Mouse (Mus musculus) kidney, adult 8-10 months (tissue): ENCODE measurements around the gene Wdr31.
A peak's percentile ranks its signal among the peaks of the same experiment; 100 is the strongest.
"Not testable (repeated sequence)": the region's sequence is repeated elsewhere in the genome, so short reads cannot be mapped to it uniquely, and the experiment has no call there.

Source experiments
- DNase-seq, 2 experiments: peaks; one replicate each; pipeline ENCODE4 v3.0.0; 2022

Wdr31 gene

GRCm38 (mm10) chr4:62495946-62496345 lies 25.2 kb upstream of the Wdr31 start:
- DNase-seq: peak; percentile 87 to 90

GRCm38 (mm10) chr4:62494230-62494629 lies 23.5 kb upstream of the Wdr31 start:
- no peak for DNase-seq

- DNase-seq: no peak
Measured at GRCm38 (mm10) chr4:62492682-62493081, 22.0 kb upstream of the Wdr31 start.

GRCm38 (mm10) chr4:62487914-62488313 lies 17.2 kb upstream of the Wdr31 start:
- no peak for DNase-seq

GRCm38 (mm10) chr4:62487172-62487571 lies 16.5 kb upstream of the Wdr31 start:
- no peak for DNase-seq

GRCm38 (mm10) chr4:62486162-62486696 lies 15.5 kb upstream of the Wdr31 start:
- no peak for DNase-seq

GRCm38 (mm10) chr4:62485450-62486161 lies 14.9 kb upstream of the Wdr31 start:
- no peak for DNase-seq

GRCm38 (mm10) chr4:62484928-62485327 lies 14.2 kb upstream of the Wdr31 start:
- DNase-seq: no peak

GRCm38 (mm10) chr4:62480709-62481605 lies 10.3 kb upstream of the Wdr31 start:
- DNase-seq: peak; percentile 25 to 45

- DNase-seq: peak; percentile 75 to 82
Measured at GRCm38 (mm10) chr4:62479937-62480708, 9.4 kb upstream of the Wdr31 start, which contains the start of gene Bspry. Gene Bspry, plus strand, starts transcription at chr4:62480053.

- not testable (repeated sequence) for DNase-seq
Measured at GRCm38 (mm10) chr4:62479593-62479936, 8.9 kb upstream of the Wdr31 start.

GRCm38 (mm10) chr4:62477542-62478244 lies 7.0 kb upstream of the Wdr31 start:
- no peak for DNase-seq

- no peak for DNase-seq
Measured at GRCm38 (mm10) chr4:62475793-62476192, 5.1 kb upstream of the Wdr31 start.

GRCm38 (mm10) chr4:62475131-62475530 lies 4.4 kb upstream of the Wdr31 start:
- no peak for DNase-seq

GRCm38 (mm10) chr4:62472071-62472470 lies 1.4 kb upstream of the Wdr31 start:
- DNase-seq: no peak

GRCm38 (mm10) chr4:62468158-62468557 lies 2.5 kb downstream of the Wdr31 start:
- DNase-seq: no peak

GRCm38 (mm10) chr4:62463124-62463523 lies 7.6 kb downstream of the Wdr31 start:
- peak; percentile 32 to 41 for DNase-seq

- DNase-seq: no peak
Measured at GRCm38 (mm10) chr4:62460348-62460747, 10.3 kb downstream of the Wdr31 start.

GRCm38 (mm10) chr4:62459081-62459480 lies 11.6 kb downstream of the Wdr31 start:
- no peak for DNase-seq

GRCm38 (mm10) chr4:62454995-62455394 lies 15.7 kb downstream of the Wdr31 start:
- peak in 1 of 2 experiments; percentile 53 for DNase-seq

- no peak for DNase-seq
Measured at GRCm38 (mm10) chr4:62440986-62441385, 29.7 kb downstream of the Wdr31 start.

GRCm38 (mm10) chr4:62440544-62440943 lies 30.2 kb downstream of the Wdr31 start:
- peak; percentile 80 to 81 for DNase-seq
